ENCODE assay signal across 8 mouse cellular contexts in genomic region chr4:147219319-147220070, GRCm38 (mm10).
DNase-seq lines count a peak whose midpoint lies in the region; ATAC-seq and TF ChIP-seq lines count a peak whose summit lies in the region.
"Not testable (repeated sequence)": the region's sequence is repeated elsewhere in the genome, so short reads cannot be mapped to it uniquely, and the experiment has no call there.

No protein-coding gene starts in this region.

- H3K27me3 ChIP-seq in forebrain, embryonic 16.5 days (replicated peaks; ENCODE audit: control insufficient read depth, insufficient read depth, low read length); hindbrain, embryonic 12.5 days; kidney, postnatal 0 days (ENCODE audit: insufficient read depth, low read length); liver, embryonic 13.5 days; midbrain, embryonic 14.5 days (ENCODE audit: control insufficient read depth, insufficient read depth, low read length): not testable (repeated sequence)

- H3K9me3 ChIP-seq in forebrain, embryonic 16.5 days (ENCODE audit: control insufficient read depth, low read length): peaks cover 10% of the 10 kb centered on the region
- H3K9me3 ChIP-seq in hindbrain, embryonic 12.5 days (replicated peaks): peaks cover 16% of the 10 kb centered on the region
- H3K9me3 ChIP-seq in kidney, postnatal 0 days (replicated peaks; ENCODE audit: low read length): not testable (repeated sequence)
- H3K9me3 ChIP-seq in liver, embryonic 13.5 days (replicated peaks): peaks cover 21% of the 10 kb centered on the region
- peaks cover 11% of the 10 kb centered on the region for H3K9me3 ChIP-seq in midbrain, embryonic 14.5 days (ENCODE audit: control insufficient read depth, low read length)

- not testable (repeated sequence) for H3K36me3 ChIP-seq in forebrain, embryonic 16.5 days (ENCODE audit: control insufficient read depth, insufficient read depth); hindbrain, embryonic 12.5 days; kidney, postnatal 0 days (ENCODE audit: insufficient read depth, low read length); liver, embryonic 13.5 days; midbrain, embryonic 14.5 days (ENCODE audit: control insufficient read depth, insufficient read depth, low read length)

- WGBS in forebrain, embryonic 16.5 days: 73% methylated on average over 51 of the region's 51 CpGs
- WGBS in hindbrain, embryonic 12.5 days: 67% methylated on average over 51 of the region's 51 CpGs
- 67% methylated on average over 47 of the region's 51 CpGs for WGBS in kidney, postnatal 0 days
- 65% methylated on average over 51 of the region's 51 CpGs for WGBS in liver, embryonic 13.5 days (ENCODE audit: insufficient replicate concordance)
- 76% methylated on average over 50 of the region's 51 CpGs for WGBS in midbrain, embryonic 14.5 days

- H3K9ac ChIP-seq in forebrain, embryonic 16.5 days (replicated peaks; ENCODE audit: low read depth, low read length); hindbrain, embryonic 12.5 days; kidney, postnatal 0 days (ENCODE audit: low read depth, low read length); liver, embryonic 13.5 days; midbrain, embryonic 14.5 days (replicated peaks; ENCODE audit: low read length): not testable (repeated sequence)

- peak; percentile 19 for ATAC-seq in activated CD4-positive, CD25-positive, alpha-beta regulatory T cell, adult 4 months
- not testable (repeated sequence) for ATAC-seq in forebrain, embryonic 16.5 days; hindbrain, embryonic 12.5 days (ENCODE audit: low FRiP score); kidney, postnatal 0 days (replicated peaks; ENCODE audit: low FRiP score, low read depth); liver, embryonic 13.5 days (ENCODE audit: low read depth); midbrain, embryonic 14.5 days (ENCODE audit: low FRiP score, low TSS enrichment)

- DNase-seq in cerebellum, postnatal 25 days: peak; percentile 30 to 47
- DNase-seq in kidney, postnatal 0 days (ENCODE audit: low spot score); liver, embryonic 13.5 days; midbrain, embryonic 14.5 days: not testable (repeated sequence)
- DNase-seq in spleen, postnatal 10 days (ENCODE audit: low spot score in 2 of 2): peak; percentile 30 to 31

- not testable (repeated sequence) for H3K27ac ChIP-seq in forebrain, embryonic 16.5 days (ENCODE audit: low read length); hindbrain, embryonic 12.5 days; kidney, postnatal 0 days; liver, embryonic 13.5 days; midbrain, embryonic 14.5 days (replicated peaks; ENCODE audit: low read depth, low read length)

- peak overlapping the region; percentile 25; the same call in 1 of the 2 replicates for H3K4me2 ChIP-seq in forebrain, embryonic 16.5 days (ENCODE audit: low read length)
- H3K4me2 ChIP-seq in hindbrain, embryonic 12.5 days (replicated peaks): peak overlapping the region; percentile 41
- H3K4me2 ChIP-seq in kidney, postnatal 0 days (ENCODE audit: low read length): peak overlapping the region; percentile 28
- H3K4me2 ChIP-seq in liver, embryonic 13.5 days: peak overlapping the region; percentile 40
- peak overlapping the region; percentile 33 for H3K4me2 ChIP-seq in midbrain, embryonic 14.5 days (ENCODE audit: low read length)

- H3K4me1 ChIP-seq in forebrain, embryonic 16.5 days (replicated peaks; ENCODE audit: control insufficient read depth, insufficient read depth, low read length); hindbrain, embryonic 12.5 days; kidney, postnatal 0 days (replicated peaks; ENCODE audit: insufficient read depth, low read length); liver, embryonic 13.5 days (replicated peaks); midbrain, embryonic 14.5 days (ENCODE audit: control insufficient read depth, insufficient read depth, low read length): not testable (repeated sequence)

- TF ChIP-seq CTCF in kidney, postnatal 0 days (IDR thresholded peaks at IDR 0.05; ENCODE audit: low read depth): not testable (repeated sequence)

- H3K4me3 ChIP-seq in forebrain, embryonic 16.5 days (replicated peaks; ENCODE audit: low read length): peak overlapping the region; percentile 29
- peak overlapping the region; percentile 31 for H3K4me3 ChIP-seq in hindbrain, embryonic 12.5 days
- H3K4me3 ChIP-seq in kidney, postnatal 0 days (replicated peaks; ENCODE audit: low read depth, low read length): peak overlapping the region; percentile 28; the same call in 1 of the 2 replicates
- peak overlapping the region; percentile 47 for H3K4me3 ChIP-seq in liver, embryonic 13.5 days (replicated peaks)
- not testable (repeated sequence) for H3K4me3 ChIP-seq in midbrain, embryonic 14.5 days (replicated peaks; ENCODE audit: low read depth, low read length)
